Mouse (Mus musculus) heart, adult 2 months (tissue): ENCODE measurements around the gene Sfxn1.

Experiments used
- CTCF ChIP-seq: fragments of 200-600 bp; IDR thresholded peaks from 2 replicates; pipeline ENCODE4 v1.8.1; 2022; ENCODE audit warnings: antibody characterized with exemption, mild to moderate bottlenecking, moderate library complexity
- POLR2A ChIP-seq: fragments of 200-500 bp; IDR thresholded peaks from 2 replicates; pipeline ENCODE4 v1.6.1; 2011; ENCODE audit warnings: mild to moderate bottlenecking, low read depth, low read length, control low read depth; ENCODE audit not compliant: insufficient read depth

DNA sequence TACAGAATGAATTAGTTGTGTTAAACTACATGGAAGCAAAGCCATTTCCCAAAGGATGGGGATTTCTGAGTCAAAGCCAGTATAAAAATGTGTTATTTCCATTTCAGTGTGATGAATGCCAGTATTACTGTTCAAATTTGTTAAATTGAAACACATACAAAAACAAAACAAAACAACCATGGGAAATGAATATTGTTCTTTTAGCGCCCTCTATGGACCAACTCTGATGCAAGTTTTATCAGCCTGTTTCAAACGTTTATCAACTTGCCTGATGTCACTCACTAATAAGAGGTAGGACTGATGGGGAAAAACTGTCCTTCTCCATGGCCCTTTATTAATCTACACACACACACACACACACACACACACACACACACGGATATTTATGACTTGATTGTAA lies 8.4 kb upstream of the Sfxn1 start:
- peak; percentile 76 for TF ChIP-seq CTCF
- no peak for TF ChIP-seq POLR2A
